Mouse (Mus musculus) layer of hippocampus, postnatal 36 days (tissue): ENCODE data around the gene Tcta. TPM values are rescaled to one million over a fixed set of nuclear protein-coding genes. Genes with fewer than 3 reads are reported as not detected.
"Not testable (repeated sequence)": the region's sequence is repeated elsewhere in the genome, so short reads cannot be mapped to it uniquely, and the experiment has no call there.

Experiments
- DNase-seq, 2 experiments: peaks; one replicate each; pipeline ENCODE4 v3.0.0; 2022
- total RNA-seq, 2 experiments: library from RNA; stranded (reverse); gene quantifications; 2 replicates each; pipeline ENCODE4 v1.2.3; 2021

The Tcta gene
- total RNA-seq, 2 experiments from 2014 or later, result 29.1 to 30.0 TPM

- no peak for DNase-seq
Measured at GRCm38 (mm10) chr9:108271941-108272340, 34.0 kb downstream of the Tcta start.

GRCm38 (mm10) chr9:108268701-108269100 is 37.3 kb downstream of the Tcta start:
- DNase-seq, result not testable (repeated sequence)

- no peak for DNase-seq
Measured at GRCm38 (mm10) chr9:108267691-108268090, 38.3 kb downstream of the Tcta start.

- no peak for DNase-seq
Measured at GRCm38 (mm10) chr9:108266261-108266935, 39.6 kb downstream of the Tcta start.

- DNase-seq, result no peak
Measured at GRCm38 (mm10) chr9:108264191-108264921, 41.6 kb downstream of the Tcta start.

- peak; percentile 97 to 98 for DNase-seq
Measured at GRCm38 (mm10) chr9:108263690-108264190, 42.2 kb downstream of the Tcta start, which contains the start of gene Dag1. Gene Dag1 (minus strand): TSS chr9:108263958.

GRCm38 (mm10) chr9:108263131-108263681 is 42.8 kb downstream of the Tcta start:
- peak in 1 of 2 experiments; percentile 33 for DNase-seq

GRCm38 (mm10) chr9:108262494-108263049 is 43.4 kb downstream of the Tcta start:
- DNase-seq, result no peak

- no peak for DNase-seq
Measured at GRCm38 (mm10) chr9:108261865-108262264, 44.1 kb downstream of the Tcta start.

- DNase-seq, result no peak
Measured at GRCm38 (mm10) chr9:108260526-108260925, 45.4 kb downstream of the Tcta start.

Other genes with a start within 250 kb of the Tcta start
- not detected for gene Mst1, start 225.7 kb downstream of the Tcta start, total RNA-seq
- 100 to 1,000 TPM; 104 to 110 TPM for gene Rnf123, start 222.8 kb downstream of the Tcta start, total RNA-seq
- gene Apeh, start 211.6 kb downstream of the Tcta start, total RNA-seq, result 10 to 100 TPM; 31.1 to 37.6 TPM
- 100 to 1,000 TPM; 216 to 234 TPM for gene Bsn, start 115.8 kb downstream of the Tcta start, total RNA-seq
- gene Dag1, start 42.2 kb downstream of the Tcta start, total RNA-seq, result 10 to 100 TPM; 77.8 to 82.4 TPM
- 100 to 1,000 TPM in 1 of 2 experiments, 10 to 100 TPM in 1; 96.7 to 118 TPM for gene Nicn1, start 15.7 kb downstream of the Tcta start, total RNA-seq
- 10 to 100 TPM; 34.9 to 36.2 TPM for gene Amt, start 9.3 kb downstream of the Tcta start, total RNA-seq
- 100 to 1,000 TPM; 169 to 173 TPM for gene Rhoa, start within 50 bp of the Tcta start, total RNA-seq
- gene Gpx1, start 32.7 kb upstream of the Tcta start, total RNA-seq, result 10 to 100 TPM; 61.2 to 62.8 TPM
- gene Usp4, start 41.7 kb upstream of the Tcta start, total RNA-seq, result 100 to 1,000 TPM; 107 to 110 TPM
- 1 to 10 TPM; 2.6 to 2.9 TPM for gene 1700102P08Rik, start 86.6 kb upstream of the Tcta start, total RNA-seq
- gene Ccdc36, start 122.3 kb upstream of the Tcta start, total RNA-seq, result under 1 TPM in 1 of 2 experiments, not detected in 1; 0.18 TPM
- not detected for gene BC048562, start 130.3 kb upstream of the Tcta start, total RNA-seq
- gene Ccdc71, start 154.4 kb upstream of the Tcta start, total RNA-seq, result 10 to 100 TPM; 32.0 to 37.2 TPM
- 10 to 100 TPM; 16.6 to 18.1 TPM for gene Klhdc8b, start 155.4 kb upstream of the Tcta start, total RNA-seq
- 10 to 100 TPM; 25.1 to 34.4 TPM for gene Lamb2, start 173.6 kb upstream of the Tcta start, total RNA-seq
- 100 to 1,000 TPM; 140 to 165 TPM for gene Usp19, start 184.4 kb upstream of the Tcta start, total RNA-seq
- gene Qars, start 201.5 kb upstream of the Tcta start, total RNA-seq, result 10 to 100 TPM; 72.1 to 88.7 TPM
- gene Qrich1, start 210.6 kb upstream of the Tcta start, total RNA-seq, result 100 to 1,000 TPM; 139 to 141 TPM